Mouse (Mus musculus) heart, adult 2 months (tissue): ENCODE measurements at regions not wholly inside any gene's neighbourhood (a gene's known extent, or its start where the extent isn't known, plus 50 kb on each side); places are given as distances from the start of the nearest gene placed in this dataset.

Experiments
- DNase-seq, 2 experiments: peaks; one replicate each; pipeline ENCODE4 v3.0.0; 2021
- H3K27ac ChIP-seq: fragments of 200-600 bp; 2 replicates; pipeline ENCODE4 v1.8.1; 2022
- H3K27me3 ChIP-seq: fragments of 200-500 bp; 2 replicates; pipeline ENCODE4 v1.6.1; 2012; ENCODE audit warnings: mild to moderate bottlenecking, low read length, inconsistent platforms, mixed read lengths; ENCODE audit not compliant: control insufficient read depth, insufficient read depth
- H3K36me3 ChIP-seq: fragments of 200-500 bp; 2 replicates; pipeline ENCODE4 v1.6.1; 2012; ENCODE audit warnings: low read length, inconsistent platforms; ENCODE audit not compliant: control insufficient read depth, insufficient read depth
- H3K4me1 ChIP-seq: fragments of 200-500 bp; 2 replicates; pipeline ENCODE4 v1.6.1; 2011; ENCODE audit warnings: low read length; ENCODE audit not compliant: control insufficient read depth, insufficient read depth
- H3K4me3 ChIP-seq: fragments of 200-600 bp; 2 replicates; pipeline ENCODE4 v1.8.1; 2022
- H3K79me2 ChIP-seq: fragments of 200-500 bp; replicated peaks from 2 replicates; pipeline ENCODE4 v1.6.1; 2012; ENCODE audit warnings: mild to moderate bottlenecking, inconsistent platforms, low read length, moderate library complexity, mixed read lengths; ENCODE audit not compliant: control insufficient read depth, insufficient read depth
- H3K9ac ChIP-seq: fragments of 200-500 bp; 2 replicates; pipeline ENCODE4 v1.6.1; 2012; ENCODE audit warnings: low read depth, mild to moderate bottlenecking, control low read depth, inconsistent platforms, low read length, mixed read lengths
- CTCF ChIP-seq: fragments of 200-600 bp; IDR thresholded peaks from 2 replicates; pipeline ENCODE4 v1.8.1; 2022; ENCODE audit warnings: antibody characterized with exemption, mild to moderate bottlenecking, moderate library complexity
- EP300 ChIP-seq: fragments of 200-500 bp; IDR thresholded peaks from 2 replicates; pipeline ENCODE4 v1.6.1; 2011; ENCODE audit warnings: low read depth, low read length, control low read depth; ENCODE audit not compliant: insufficient read depth
- POLR2A ChIP-seq: fragments of 200-500 bp; IDR thresholded peaks from 2 replicates; pipeline ENCODE4 v1.6.1; 2011; ENCODE audit warnings: mild to moderate bottlenecking, low read depth, low read length, control low read depth; ENCODE audit not compliant: insufficient read depth
- WGBS: fragments of 180-500 bp; shearing (Covaris S2); methylation state at CpG from one replicate; pipeline ENCODE4 v1.1.7; 2018; 5-methylcytosine and 5-hydroxymethylcytosine counted together
- intact Hi-C: fragments of 180-260 bp; cut with DNase I; formaldehyde crosslinking; loops from one replicate; pipeline ENCODE4 v1.15.1; 2025

- no peak for DNase-seq
- H3K79me2 ChIP-seq = no peaks in the 10 kb centered on the region
- no peak overlapping the region for H3K9ac ChIP-seq
- WGBS = 77% methylated on average over 4 of the region's 4 CpGs
- H3K27ac ChIP-seq = no peak overlapping the region
- TF ChIP-seq POLR2A (no peak), EP300 (no peak), CTCF (no peak)
- no peaks in the 10 kb centered on the region for H3K36me3 ChIP-seq
- no peak overlapping the region for H3K4me3 ChIP-seq
- intact Hi-C loops = no loop called here
- H3K4me1 ChIP-seq = no peaks in the 10 kb centered on the region
- H3K27me3 ChIP-seq = no peaks in the 10 kb centered on the region
Observed at GRCm38 (mm10) chr5:97301621-97302020, 90.6 kb downstream of the Naa11 start.

GRCm38 (mm10) chr5:97300861-97301260, 91.3 kb downstream of the Naa11 start:
- WGBS = 75% methylated on average over 5 of the region's 5 CpGs
- H3K4me1 ChIP-seq = no peaks in the 10 kb centered on the region
- no peak overlapping the region for H3K4me3 ChIP-seq
- H3K27me3 ChIP-seq = no peaks in the 10 kb centered on the region
- H3K27ac ChIP-seq = no peak overlapping the region
- H3K79me2 ChIP-seq = no peaks in the 10 kb centered on the region
- H3K9ac ChIP-seq = no peak overlapping the region
- TF ChIP-seq POLR2A (no peak), EP300 (no peak), CTCF (no peak)
- DNase-seq = no peak
- intact Hi-C loops = no loop called here
- H3K36me3 ChIP-seq = no peaks in the 10 kb centered on the region

DNA sequence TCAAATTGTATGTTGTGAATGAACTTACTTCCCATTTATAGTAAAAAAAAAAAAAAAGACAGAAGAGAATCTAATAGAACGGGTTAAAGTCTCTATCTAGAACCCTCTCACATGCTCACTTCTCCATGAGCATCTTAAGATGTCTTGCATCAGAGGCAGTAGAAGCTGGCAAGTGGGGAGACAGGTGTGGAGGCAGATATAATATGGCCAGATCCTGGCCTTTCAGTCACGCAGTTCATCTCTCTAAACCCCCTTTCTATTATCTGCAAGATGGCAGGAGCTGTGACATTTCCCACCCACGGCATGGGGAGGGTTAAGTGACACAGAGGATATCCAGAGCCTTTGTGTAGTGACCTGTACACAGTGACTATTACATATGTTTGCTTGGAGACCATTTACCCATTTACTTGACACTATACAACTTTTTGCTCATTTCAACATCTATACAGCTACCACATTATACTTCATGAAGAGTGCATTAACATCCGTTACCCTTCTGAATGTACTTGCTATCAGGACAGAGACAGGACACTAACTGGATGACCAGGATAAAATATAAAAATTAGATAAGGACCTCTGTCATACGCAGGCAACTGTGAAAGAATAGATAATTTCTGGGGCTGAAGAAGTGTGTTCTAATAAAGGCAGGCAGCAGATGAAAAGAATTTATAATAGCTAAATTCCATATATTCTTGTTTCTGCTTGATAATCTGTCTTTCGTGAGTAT, 91.9 kb downstream of the Naa11 start:
- no peak for TF ChIP-seq EP300
- no peak for TF ChIP-seq POLR2A
- TF ChIP-seq CTCF = no peak

DNA sequence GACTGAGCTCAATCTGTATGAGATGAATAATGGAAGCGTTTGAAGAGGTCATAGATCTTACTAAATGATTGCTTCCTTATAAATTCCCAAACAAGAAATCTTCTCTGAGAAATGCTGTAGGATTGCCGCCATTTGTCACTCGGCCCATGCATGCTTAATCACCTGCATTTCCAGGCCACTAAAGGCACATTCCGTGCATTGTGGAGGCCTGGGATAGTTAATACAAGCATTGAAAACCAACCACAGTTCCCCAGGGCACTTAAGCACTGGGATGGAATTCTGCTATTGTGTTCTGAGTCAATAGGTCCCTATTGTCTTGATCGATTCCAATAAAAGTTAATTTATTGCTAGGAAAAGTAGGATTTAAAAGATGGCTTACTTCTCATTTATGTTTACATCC, 92.5 kb downstream of the Naa11 start:
- WGBS = 84% methylated on average over 5 of the region's 5 CpGs
- Histone ChIP-seq H3K79me2 (no peaks in the 10 kb centered on the region), H3K4me1 (no peaks in the 10 kb centered on the region), H3K27ac (no peak overlapping the region), H3K36me3 (no peaks in the 10 kb centered on the region), H3K9ac (no peak overlapping the region), H3K4me3 (no peak overlapping the region), H3K27me3 (no peaks in the 10 kb centered on the region)
- intact Hi-C loops = no loop called here
- no peak for DNase-seq
- TF ChIP-seq POLR2A (no peak), EP300 (no peak), CTCF (no peak)

More for the DNA sequence above, 91.9 kb downstream of the Naa11 start:
- no peaks in the 10 kb centered on the region for H3K79me2 ChIP-seq
- H3K36me3 ChIP-seq = no peaks in the 10 kb centered on the region
- 71% methylated on average over 6 of the region's 6 CpGs for WGBS
- intact Hi-C loops = no loop called here
- H3K4me1 ChIP-seq = no peaks in the 10 kb centered on the region
- H3K27ac ChIP-seq = no peak overlapping the region
- DNase-seq = no peak
- no peaks in the 10 kb centered on the region for H3K27me3 ChIP-seq
- H3K4me3 ChIP-seq = no peak overlapping the region
- H3K9ac ChIP-seq = no peak overlapping the region

DNA sequence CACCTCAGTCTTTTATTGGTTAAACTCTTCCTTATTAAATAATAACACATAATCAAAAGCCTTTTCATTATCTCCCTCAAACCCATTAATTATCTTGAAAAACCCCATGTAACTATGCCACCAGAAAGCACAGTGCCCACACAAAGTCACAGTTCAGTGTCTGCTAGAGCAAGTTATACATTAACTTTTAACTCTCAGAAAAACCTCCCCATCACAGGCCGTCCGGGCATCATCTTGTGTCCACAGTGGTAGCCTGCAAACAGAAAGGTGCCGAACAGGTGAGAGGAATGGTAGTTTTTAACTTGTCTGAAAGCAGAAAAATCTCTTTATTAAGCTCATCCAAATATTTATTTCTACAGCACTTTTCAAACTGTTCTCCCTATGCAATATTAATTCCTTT, 96.0 kb downstream of the Naa11 start:
- TF ChIP-seq CTCF = no peak
- no peak for TF ChIP-seq EP300
- no peak for TF ChIP-seq POLR2A
- 92% methylated on average over 3 of the region's 3 CpGs for WGBS

GRCm38 (mm10) chr5:97290166-97290681, 102.0 kb downstream of the Naa11 start:
- no peak for TF ChIP-seq EP300
- no peak for TF ChIP-seq POLR2A
- no peak for TF ChIP-seq CTCF
- Histone ChIP-seq H3K9ac (no peak overlapping the region), H3K27me3 (no peaks in the 10 kb centered on the region), H3K4me3 (no peak overlapping the region), H3K27ac (no peak overlapping the region), H3K79me2 (no peaks in the 10 kb centered on the region), H3K4me1 (no peaks in the 10 kb centered on the region), H3K36me3 (no peaks in the 10 kb centered on the region)
- DNase-seq = no peak
- intact Hi-C loops = no loop called here
- WGBS = 52% methylated on average over 2 of the region's 2 CpGs

More for the DNA sequence above, 96.0 kb downstream of the Naa11 start:
- DNase-seq = no peak
- Histone ChIP-seq H3K9ac (no peak overlapping the region), H3K4me1 (no peaks in the 10 kb centered on the region), H3K36me3 (no peaks in the 10 kb centered on the region), H3K79me2 (no peaks in the 10 kb centered on the region), H3K27me3 (no peaks in the 10 kb centered on the region), H3K4me3 (no peak overlapping the region), H3K27ac (no peak overlapping the region)
- intact Hi-C loops = no loop called here
